Mouse (Mus musculus) left cerebral cortex, adult 2 months (tissue): ENCODE data around the gene Spon1. TPM values are rescaled to one million over a fixed set of nuclear protein-coding genes. Genes with fewer than 3 reads are reported as not detected.

Experiments
- DNase-seq, 2 experiments: peaks; one replicate each; pipeline ENCODE4 v3.0.0; 2021 to 2022; ENCODE audit warnings: low spot score in 2 of 2, mixed read lengths in 1 of 2; ENCODE audit errors: extremely low spot score in 1 of 2
- H3K27ac ChIP-seq: fragments of 200-600 bp; 2 replicates; pipeline ENCODE4 v1.8.1; 2022
- H3K4me3 ChIP-seq: fragments of 200-600 bp; 2 replicates; pipeline ENCODE4 v1.8.1; 2022
- CTCF ChIP-seq: fragments of 200-600 bp; IDR thresholded peaks from 2 replicates; pipeline ENCODE4 v1.8.1; 2022; ENCODE audit warnings: antibody characterized with exemption, mild to moderate bottlenecking, moderate library complexity
- intact Hi-C: fragments of 180-260 bp; cut with DNase I; formaldehyde crosslinking; loops from one replicate; pipeline ENCODE4 v1.15.1; 2025
- total RNA-seq, 2 experiments: library from RNA; stranded (reverse); gene quantifications; 2 replicates each; pipeline ENCODE4 v1.2.3; 2021

The Spon1 gene
- total RNA-seq, 2 experiments from 2014 or later = 36.9 to 37.1 TPM

DNA sequence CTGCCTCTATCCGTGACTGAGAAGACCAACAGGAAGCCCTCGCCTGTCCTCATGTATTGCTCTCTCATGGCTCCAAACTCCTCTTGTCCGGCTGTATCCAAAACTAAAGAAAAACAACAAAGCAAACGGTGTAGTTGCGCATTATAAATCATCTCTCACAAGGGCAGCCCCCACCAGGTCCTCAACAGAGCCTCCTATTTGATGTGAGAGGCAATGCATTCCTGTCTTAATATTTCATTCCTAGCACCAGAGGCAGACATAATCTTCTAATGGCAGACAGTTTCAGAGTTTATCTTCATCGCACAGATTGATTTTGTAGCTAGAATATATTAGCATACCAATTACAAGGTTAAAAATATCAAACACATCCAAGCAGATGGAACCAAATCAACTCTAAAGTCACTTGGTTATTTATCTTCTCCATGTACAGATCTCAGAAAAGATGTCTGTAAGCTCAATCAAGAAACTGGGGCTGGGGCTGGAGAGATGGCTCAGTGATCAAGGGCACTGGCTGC, 293.2 kb downstream of the Spon1 start:
- DNase-seq = no peak
- intact Hi-C loops = no loop called here
- H3K27ac ChIP-seq = no peak overlapping the region; the same call in 1 of the 2 replicates
- TF ChIP-seq CTCF = no peak
- no peak overlapping the region for H3K4me3 ChIP-seq

DNA sequence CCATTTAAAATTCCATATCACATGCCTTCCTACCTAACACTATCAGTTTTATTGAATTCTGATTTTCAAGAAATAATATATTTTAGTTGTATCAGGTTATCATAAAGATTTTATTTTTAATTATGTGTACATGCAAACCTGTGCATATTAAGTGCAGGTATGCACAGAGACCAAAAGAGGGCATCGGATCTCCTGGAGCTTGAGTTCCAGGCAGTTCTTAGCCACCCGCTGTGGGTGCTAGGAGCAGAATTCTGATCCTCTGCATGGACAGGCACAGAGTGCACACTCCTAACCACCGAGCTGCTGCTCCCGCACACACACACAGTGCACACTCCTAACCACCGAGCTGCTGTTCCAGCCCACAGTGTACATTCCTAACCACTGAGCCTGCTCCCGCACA, 294.6 kb downstream of the Spon1 start:
- TF ChIP-seq CTCF = peak; percentile 1; the same call in 1 of the 2 replicates
- no peak for DNase-seq
- no peak overlapping the region for H3K27ac ChIP-seq
- intact Hi-C loops = no loop called here
- H3K4me3 ChIP-seq = no peak overlapping the region

DNA sequence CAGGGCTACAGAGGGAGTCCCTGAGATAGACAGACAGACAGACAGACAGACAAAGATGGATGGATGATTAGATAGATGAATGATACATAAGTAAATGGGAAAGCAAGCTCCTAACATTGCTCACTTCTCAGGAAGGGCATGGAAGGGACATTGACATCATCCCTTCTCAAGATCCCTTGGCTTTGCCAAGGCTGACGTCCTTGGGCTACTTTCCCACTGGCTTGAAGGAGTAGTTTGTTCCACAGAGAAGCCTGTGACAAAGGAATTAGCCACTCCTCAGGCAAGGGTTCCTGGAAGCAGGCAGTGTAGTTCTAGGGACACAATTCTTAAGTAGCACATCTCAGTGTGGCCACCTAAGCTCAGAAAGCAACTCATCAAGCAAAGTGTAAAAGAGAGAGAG, 296.7 kb downstream of the Spon1 start:
- intact Hi-C loops = no loop called here
- no peak for DNase-seq
- Histone ChIP-seq H3K27ac (no peak overlapping the region), H3K4me3 (no peak overlapping the region)
- TF ChIP-seq CTCF = no peak

DNA sequence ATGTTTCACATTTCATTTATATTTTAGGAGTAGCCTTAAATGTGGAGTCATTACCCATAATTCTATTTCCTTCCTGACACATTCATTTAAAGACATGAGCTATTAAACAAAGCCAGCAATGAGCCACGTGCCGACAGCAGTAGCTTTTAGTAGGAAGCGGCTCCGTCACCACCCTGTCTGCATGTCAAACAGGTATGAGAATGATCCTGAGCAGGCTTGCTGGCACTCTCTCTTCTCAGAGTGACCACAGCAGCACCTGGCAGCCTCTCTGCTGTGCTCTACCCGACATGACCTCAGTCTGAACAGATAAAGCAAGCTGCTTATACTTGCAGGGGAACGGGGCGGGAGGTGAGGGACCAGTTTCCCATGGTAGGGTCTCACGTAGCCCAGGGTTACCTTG, 297.7 kb downstream of the Spon1 start:
- Histone ChIP-seq H3K27ac (peak overlapping the region; percentile 37), H3K4me3 (no peak overlapping the region)
- no peak for TF ChIP-seq CTCF
- intact Hi-C loops = no loop called here
- no peak for DNase-seq

DNA sequence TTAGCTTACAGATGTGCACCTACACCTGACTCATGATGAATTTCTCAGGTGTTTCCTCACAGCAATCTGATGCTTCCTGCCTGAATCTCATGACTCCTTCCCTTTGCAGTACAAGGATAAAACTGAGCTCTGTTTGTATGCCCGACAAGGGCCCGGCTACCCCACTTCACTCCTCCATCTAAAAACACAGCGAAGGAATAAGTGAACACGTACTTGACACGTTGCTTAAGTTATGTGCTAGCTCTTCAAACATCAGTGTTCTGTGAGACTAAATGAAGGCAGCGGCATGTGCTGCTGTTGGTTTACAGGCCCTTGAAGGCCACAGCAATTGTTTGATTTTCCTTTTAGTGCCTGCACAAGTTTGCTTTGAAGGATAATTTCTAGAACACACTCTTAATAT, 298.2 kb downstream of the Spon1 start:
- no peak for TF ChIP-seq CTCF
- peak overlapping the region; percentile 37 for H3K27ac ChIP-seq
- no peak overlapping the region for H3K4me3 ChIP-seq
- intact Hi-C loops = no loop called here
- DNase-seq = no peak

DNA sequence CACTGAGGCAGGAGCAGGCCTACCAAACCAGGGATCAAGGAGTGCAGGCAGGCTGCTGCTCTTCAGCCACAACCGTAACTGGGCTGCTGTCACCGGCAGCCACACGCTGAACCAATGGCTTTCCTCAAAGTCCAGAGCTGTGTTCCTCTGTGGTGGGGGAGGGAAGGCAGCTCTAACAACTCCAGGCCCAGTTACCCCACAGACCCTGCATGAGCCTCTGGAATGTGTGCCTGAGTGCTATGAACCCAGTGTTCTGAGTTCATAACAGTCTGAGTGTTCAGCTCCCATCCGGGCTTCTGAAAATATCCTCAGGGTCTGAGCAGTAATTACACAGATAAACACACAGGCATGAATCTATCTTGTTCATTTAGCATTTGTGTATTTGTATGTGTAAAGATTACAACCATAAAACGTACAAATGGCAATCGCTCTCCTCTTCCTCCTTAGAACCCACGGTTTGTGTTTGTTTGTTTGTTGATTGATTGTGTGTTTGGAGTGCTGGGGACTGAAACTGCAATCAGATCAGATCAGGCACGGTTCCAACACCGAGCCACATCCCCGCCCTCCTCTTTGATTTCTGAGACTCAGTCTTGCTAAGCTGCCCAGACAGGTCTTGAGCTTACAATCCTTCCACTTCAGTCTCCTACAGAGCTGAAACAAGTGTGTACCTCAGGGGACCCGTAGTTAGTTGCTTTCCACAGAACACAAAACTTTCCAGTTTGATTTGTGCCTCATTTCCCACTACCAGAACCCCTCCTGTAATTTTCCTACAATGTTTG, 299.8 kb downstream of the Spon1 start:
- TF ChIP-seq CTCF = no peak
- H3K4me3 ChIP-seq = no peak overlapping the region
- H3K27ac ChIP-seq = no peak overlapping the region
- intact Hi-C loops = loop anchor here (5.0 kb wide), 2 partner anchors 52 to 72 kb away; partner anchors contain the start of gene Rras2
- no peak for DNase-seq

DNA sequence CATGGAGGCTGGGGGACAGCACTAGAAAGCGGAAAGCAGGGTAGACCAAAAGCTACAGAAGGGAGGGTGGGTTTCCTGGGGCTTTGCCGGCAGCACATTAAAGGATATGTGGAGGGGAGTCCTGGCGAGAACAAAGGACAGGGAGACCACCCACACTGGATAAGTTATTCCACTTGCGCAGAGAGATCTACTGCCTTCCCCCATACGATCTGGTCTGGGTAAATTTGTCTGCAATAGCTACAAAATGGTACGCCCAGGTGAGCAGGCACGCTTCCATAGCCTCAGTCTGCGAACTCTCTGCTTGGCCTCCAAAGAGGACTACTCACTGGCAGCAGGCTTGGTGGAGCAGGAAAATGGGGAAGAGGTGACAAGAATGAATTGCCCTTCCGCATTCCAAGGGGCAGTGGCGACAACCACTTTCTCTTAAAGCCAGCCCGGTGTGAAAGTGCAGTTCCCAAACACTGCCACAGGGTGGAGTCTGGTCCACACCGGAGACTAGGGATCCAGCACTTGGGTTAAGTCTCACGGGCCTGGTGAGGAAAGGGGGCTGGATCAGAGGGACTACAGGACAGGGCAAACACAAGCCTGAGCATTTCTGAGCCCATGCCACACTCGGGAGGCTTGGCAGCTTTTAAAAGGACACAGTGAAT, 300.9 kb downstream of the Spon1 start:
- DNase-seq = peak; percentile 79 to 86
- Histone ChIP-seq H3K27ac (peak overlapping the region; percentile 72), H3K4me3 (peak overlapping the region; percentile 39)
- peak; percentile 94 for TF ChIP-seq CTCF
- intact Hi-C loops = loop anchor here (1.0 to 5.0 kb wide), 3 partner anchors 51 to 147 kb away; partner anchors contain the start of gene Rras2

DNA sequence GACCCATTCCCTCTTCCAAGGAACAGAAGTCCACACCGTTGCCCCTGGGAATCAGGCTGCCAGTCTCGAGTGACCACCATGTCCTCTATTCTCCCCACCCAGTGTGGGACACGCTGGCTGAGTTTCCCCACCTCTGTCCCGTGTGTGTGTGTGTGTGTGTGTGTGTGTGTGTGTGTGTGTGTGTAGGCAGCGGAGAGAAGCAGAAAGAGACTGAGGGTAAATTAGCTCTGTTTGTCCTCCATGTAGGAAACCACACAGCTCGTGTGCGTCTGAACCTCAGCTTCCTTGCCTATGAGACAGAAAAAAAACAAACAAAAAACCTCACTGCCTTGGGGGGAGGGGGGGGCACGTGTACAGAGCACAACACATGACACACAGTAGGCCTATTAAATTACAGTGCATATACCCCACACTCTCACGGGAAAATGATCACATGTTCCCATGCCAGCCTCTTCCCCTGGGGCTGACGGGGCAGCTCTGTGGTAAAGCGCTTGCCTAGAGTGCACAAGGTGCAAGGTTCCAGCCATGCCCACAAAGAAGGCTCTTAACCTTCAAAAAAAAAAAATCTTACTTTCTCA, 303.2 kb downstream of the Spon1 start:
- TF ChIP-seq CTCF = no peak
- H3K4me3 ChIP-seq = no peak overlapping the region
- no peak overlapping the region for H3K27ac ChIP-seq
- intact Hi-C loops = loop anchor here (5.0 kb wide), 2 partner anchors 48 to 68 kb away; partner anchors contain the start of gene Rras2
- DNase-seq = no peak

DNA sequence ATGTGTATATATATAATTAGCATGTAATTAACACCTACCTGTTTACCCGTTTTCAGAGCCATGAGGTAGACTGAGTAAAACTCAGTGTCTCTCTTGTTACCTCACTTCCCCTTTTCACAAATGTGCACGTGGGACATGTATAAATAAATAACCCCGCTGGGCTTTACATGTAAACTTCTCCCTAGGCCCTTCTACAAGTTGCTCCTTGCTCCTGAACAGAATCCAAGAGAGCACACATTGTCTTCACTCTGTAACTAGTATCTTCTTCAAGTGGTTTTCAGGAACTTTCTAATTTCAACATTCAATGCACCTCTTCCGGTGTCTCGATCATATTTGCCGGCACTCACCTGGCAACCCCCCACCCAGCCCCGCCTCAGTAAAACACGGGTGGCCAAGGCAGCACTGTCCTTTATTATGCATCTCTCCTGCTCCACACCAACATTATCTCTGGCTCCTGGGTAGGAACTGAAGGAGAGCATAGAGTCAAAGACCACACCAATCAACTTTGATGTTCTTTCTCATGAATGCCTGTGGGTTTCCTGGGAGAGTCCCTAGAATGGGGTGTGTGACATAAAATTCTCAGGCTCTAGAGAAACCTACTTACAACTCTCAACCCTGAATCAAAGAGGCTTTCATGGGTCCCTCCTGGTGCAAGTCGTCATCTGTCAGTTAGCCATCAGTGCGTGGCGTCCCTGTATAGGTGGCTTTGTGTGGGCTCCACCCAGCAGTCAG, 304.1 kb downstream of the Spon1 start:
- DNase-seq = no peak
- TF ChIP-seq CTCF = no peak
- Histone ChIP-seq H3K27ac (no peak overlapping the region), H3K4me3 (no peak overlapping the region)
- intact Hi-C loops = loop anchor here (5.0 kb wide), 2 partner anchors 47 to 67 kb away; partner anchors contain the start of gene Rras2

DNA sequence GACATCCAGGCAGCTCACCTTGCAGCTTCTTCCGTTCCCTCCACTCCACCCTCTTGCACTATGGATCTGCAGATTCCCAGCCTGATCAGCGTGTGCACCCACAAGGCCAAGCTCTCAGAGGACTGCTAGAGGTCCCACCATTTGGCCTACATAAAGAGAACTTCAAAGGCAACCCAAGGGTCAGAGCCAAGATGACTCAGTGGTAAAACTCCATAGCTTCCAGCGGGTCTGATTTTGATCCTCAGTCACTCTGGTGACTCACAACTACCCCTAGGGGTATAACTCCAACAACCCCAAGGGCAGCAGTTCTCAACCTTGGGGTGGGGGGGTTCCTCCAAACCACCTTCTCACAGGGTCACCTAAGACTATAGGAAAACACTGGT, 304.7 kb downstream of the Spon1 start:
- intact Hi-C loops = no loop called here
- TF ChIP-seq CTCF = no peak
- H3K27ac ChIP-seq = no peak overlapping the region
- H3K4me3 ChIP-seq = no peak overlapping the region
- DNase-seq = no peak

DNA sequence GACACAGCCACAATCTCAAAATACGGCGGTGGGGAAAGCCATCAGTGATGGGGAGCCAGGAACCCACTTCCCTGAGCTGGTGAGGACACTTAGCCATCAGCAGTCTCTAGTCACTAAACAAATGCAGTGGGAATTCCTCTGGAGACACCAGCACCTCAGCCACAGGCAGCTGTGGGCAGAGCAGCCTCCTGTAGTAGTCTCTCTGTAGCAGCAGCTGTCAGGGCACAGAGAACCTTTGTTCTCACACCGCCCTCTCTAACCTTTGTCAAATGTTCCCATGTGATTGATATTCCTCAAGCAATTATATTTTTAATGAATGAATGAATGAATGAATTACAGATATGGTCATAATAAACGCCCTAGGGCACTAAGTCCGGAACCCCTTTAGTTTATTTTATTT, 305.6 kb downstream of the Spon1 start:
- Histone ChIP-seq H3K27ac (peak overlapping the region; percentile 45; the same call in 1 of the 2 replicates), H3K4me3 (no peak overlapping the region)
- no peak for TF ChIP-seq CTCF
- no peak for DNase-seq
- intact Hi-C loops = no loop called here
